Mouse (Mus musculus): ENCODE data around the gene Thbs1.

Gene Thbs1

DNA sequence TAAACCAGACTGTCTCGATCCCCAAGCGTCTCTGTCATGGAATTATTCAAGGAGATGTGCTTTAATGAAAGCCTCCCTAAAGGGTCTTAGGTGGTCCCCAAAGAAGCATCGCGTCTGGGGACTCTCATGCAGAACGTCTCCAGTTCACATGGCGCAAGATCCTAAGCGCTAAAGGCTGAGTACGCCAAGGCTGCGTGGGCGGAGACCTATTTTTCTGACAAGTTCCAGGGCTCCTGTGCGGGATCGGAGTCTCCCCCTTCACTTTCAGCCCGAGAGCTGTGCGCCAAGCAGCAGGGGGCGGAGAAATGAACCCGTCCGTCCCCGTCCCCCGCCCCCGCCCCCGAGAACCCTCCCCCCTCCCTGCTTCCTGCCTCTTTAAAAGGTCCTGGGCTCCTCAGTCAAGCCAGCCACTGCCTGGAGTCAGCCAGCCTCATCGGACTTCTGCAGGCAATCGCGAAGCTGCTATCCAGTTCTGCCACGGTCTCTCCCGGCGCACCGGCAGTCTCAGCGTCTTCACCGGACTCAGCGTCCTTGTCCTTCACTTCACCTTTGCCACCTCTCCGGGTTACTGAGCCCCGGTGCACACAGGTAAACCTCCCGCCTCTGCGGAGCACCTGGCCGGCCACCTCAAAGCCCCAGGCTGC is at the start of gene Thbs1:
Gene Thbs1 (plus strand): TSS at position 389 of the 644 bp plus-strand sequence.
- DNase-seq (ENCODE audit: low read depth, low spot score): peak; percentile 81

GRCm38 (mm10) chr2:118064121-118064764 is 47.4 kb upstream of the Thbs1 start:
- no peak for DNase-seq (ENCODE audit: low read depth, low spot score)

DNA sequence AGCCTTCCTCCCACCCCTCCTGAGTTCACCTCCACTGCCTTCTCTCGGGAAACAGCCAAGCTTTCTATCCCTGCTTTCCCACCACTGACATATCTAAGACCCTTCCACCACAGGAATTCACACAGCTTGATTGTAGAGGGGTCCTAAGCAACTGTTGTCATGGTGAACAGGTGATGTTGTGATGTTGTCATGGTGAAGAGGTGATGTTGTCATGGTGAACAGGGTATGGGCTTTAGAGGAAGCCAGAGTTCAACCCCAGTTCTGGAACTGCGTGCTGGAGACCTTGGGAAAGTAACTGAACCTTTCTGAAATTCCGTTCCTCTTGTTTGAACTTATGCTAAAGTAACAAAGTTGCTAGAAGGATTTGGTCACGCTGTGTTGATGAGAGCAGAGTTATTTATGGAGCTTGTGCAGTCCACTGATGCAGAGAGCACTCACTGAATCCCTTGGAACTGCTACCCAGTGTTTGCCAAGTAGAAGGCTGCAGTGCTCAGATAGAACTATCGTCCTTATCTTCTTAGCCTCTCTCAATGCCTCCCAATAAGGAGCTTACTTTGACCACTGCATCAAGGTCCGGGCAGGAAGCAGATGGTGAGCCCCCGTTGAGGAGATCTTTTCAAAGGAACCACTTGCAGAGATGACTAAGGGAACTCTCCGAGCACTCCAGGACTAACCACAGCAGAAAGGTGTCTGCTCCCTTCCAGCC is 45.5 kb upstream of the Thbs1 start:
- peak; percentile 19 for DNase-seq (ENCODE audit: low read depth, low spot score)

- no peak for DNase-seq (ENCODE audit: low read depth, low spot score)
These were observed 41.7 kb upstream of the Thbs1 start for GRCm38 (mm10) chr2:118069975-118070374.

- DNase-seq (ENCODE audit: low read depth, low spot score): no peak
These were observed 38.8 kb upstream of the Thbs1 start for GRCm38 (mm10) chr2:118072811-118073372.

DNA sequence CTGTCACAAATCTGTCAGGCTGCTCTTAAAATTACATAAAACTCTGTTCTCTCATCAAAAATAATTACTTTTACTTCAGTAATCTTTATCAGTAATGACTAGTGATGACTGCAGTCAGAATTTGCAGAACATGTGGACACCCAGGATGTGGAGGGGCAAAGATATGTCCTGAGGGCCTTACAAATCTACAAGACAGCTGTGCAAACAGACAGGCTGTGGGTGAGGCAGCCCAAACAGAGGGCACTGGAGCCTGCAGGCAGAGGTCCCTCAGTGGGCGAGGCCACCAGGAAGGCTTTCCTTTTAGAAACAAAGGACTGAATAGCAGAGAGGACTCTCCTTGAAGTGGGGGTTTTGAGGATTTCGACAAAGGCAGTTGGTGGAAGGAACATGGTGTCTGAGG is 37.6 kb upstream of the Thbs1 start:
- no peak for DNase-seq (ENCODE audit: low read depth, low spot score)

DNA sequence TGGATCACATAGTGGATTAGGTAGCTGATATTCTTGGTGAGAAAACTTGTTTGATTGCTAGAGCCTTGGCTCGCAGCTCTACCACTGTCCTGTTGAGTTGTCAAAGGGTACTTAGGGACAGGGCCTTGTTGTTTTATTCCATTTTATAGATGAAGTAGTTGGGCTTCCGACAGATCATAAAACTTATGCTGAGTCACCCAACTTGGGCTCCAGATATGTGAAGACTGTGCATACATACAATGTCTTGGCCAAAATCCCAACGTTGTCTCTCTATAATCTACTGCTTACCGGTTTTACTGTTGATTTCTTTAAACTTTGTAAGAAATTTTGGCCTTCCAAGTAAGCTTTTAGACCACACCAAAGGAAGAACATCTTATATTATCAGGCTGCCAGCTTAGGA is 36.5 kb upstream of the Thbs1 start:
- DNase-seq (ENCODE audit: low read depth, low spot score): no peak

GRCm38 (mm10) chr2:118079131-118079530 is 32.5 kb upstream of the Thbs1 start:
- no peak for DNase-seq (ENCODE audit: low read depth, low spot score)

DNA sequence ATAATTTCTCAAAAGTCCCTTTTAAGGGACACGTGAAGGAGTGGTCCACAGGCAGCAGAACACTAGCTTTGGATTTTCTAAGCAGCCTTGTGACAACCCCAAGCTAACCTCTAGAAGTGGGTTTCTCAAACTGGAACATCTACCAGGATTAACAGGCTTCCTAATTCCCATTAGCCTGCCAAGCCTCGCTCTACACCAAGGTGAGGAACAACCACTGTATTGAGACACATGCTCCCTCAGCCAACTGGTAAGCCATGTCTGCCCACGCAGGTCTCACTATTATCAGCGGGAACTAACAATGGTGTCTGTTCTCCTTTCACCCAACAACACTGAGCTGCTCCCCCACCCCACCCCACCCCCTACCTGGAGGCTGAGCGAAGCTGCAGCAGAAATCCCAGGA is 30.1 kb upstream of the Thbs1 start:
- DNase-seq (ENCODE audit: low read depth, low spot score): no peak

- DNase-seq (ENCODE audit: low read depth, low spot score): no peak
These were observed 28.0 kb upstream of the Thbs1 start for GRCm38 (mm10) chr2:118083652-118084051.

DNA sequence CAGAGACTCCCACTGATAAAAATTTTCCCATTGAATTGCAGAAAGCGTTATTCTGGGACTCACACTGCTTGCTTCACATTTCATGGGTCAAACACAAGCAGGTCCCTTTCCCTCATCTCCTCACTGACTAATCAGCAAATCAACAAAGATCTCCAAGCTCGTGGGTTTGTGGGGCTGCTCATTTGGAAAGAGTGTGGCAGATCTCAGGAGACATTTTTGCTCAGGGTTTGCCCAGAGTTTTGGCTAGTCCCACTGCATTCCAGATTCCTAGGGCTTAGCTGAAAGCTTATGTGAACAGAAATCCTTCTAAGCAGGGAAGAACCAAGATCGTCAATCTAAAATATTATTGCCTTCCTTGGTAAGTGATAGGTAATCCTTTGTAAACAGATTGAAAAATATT is 27.0 kb upstream of the Thbs1 start:
- DNase-seq (ENCODE audit: low read depth, low spot score): no peak

GRCm38 (mm10) chr2:118085647-118086046 is 26.0 kb upstream of the Thbs1 start:
- no peak for DNase-seq (ENCODE audit: low read depth, low spot score)

GRCm38 (mm10) chr2:118087044-118087726 is 24.5 kb upstream of the Thbs1 start:
- no peak for DNase-seq (ENCODE audit: low read depth, low spot score)

DNA sequence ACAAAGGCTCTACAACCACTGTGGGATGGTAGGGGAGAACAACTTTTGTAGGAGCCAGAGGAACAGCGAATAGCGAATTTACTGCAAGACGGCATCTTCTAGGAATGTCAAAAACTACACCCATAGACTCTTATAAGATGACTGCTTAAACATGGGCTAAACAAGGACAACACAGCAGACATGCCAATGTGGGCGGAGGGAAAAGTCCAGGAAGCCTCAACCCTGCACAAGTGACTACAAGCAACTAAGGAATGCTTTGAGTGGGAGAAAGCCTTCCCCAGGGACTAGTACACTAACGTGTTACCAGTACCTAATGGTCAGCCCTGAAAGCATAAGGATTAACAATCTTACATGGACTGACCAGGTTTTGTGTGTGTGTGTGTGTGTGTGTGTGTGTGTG is 20.4 kb upstream of the Thbs1 start:
- no peak for DNase-seq (ENCODE audit: low read depth, low spot score)

GRCm38 (mm10) chr2:118099104-118099503 is 12.6 kb upstream of the Thbs1 start:
- peak; percentile 51 for DNase-seq (ENCODE audit: low read depth, low spot score)

DNA sequence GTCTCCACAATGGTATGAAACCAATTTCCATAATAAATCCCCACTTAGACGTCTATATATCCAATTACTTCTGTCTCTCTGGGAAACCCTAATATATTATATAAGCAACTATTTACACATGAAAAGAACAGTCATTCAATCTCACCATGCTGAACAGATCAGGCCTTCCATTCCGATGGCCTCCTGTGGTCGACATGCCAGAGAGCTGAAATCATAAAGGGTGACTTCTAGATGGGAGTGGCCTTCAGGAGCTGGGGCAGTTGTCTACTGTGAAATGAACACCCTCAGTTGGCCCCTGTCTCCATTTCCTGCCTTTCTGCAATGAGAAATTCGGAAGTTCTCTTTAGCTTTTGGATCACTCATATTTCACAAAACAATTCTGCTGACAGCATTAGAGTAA is 9.5 kb upstream of the Thbs1 start:
- DNase-seq (ENCODE audit: low read depth, low spot score): no peak

DNA sequence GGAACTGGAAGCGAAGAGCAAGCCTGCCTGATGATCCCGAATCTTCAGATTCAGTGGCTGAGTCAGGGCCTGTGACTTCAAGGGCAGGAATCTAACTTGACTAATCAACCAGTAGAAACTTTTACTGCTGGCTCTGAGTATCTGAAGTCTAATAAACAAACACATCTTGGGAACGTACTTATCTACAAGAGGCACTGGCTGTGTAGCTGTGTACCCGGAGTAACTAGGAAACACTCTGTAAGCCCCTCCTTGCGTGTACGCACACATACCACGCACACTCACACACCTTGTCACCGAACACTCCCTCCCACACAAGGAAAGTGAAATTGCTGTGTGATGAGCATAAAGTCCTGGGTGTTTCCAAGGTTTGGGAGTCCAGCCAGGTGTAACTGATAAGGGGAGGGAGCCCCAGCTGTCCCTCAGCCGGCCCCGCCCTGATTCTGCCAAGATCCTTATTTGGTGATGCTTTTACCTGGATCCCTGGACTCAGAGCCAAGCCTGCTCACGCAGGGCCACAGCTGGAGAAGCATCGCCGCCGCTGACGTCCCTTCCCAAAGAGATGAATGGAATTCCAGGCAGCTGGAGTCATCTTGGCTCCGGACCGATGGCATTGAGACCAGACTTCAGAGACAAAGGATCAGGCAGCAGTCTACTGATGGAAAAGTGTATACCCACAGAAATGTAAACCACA is 1.3 kb upstream of the Thbs1 start:
- DNase-seq (ENCODE audit: low read depth, low spot score): peak; percentile 50

- peak; percentile 90 for DNase-seq (ENCODE audit: low read depth, low spot score)
These were observed 574 bp upstream of the Thbs1 start for GRCm38 (mm10) chr2:118111116-118111487.

DNA sequence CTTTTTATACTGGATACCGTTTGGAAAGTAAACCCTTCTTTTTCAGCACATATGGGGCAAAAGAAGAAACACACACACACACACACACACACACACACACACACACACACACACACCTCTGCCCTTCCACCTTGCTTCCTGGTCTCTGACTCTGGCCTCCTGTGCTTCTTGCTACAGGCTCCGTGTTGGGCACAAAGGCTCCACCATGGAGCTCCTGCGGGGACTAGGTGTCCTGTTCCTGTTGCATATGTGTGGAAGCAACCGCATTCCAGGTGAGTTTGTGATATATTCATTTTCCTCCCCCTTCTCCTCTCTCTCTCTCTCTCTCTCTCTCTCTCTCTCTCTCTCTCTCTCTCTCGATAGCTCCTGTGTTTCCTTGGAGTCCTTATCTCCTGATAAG is 762 bp downstream of the Thbs1 start:
- DNase-seq (ENCODE audit: low read depth, low spot score): no peak

DNA sequence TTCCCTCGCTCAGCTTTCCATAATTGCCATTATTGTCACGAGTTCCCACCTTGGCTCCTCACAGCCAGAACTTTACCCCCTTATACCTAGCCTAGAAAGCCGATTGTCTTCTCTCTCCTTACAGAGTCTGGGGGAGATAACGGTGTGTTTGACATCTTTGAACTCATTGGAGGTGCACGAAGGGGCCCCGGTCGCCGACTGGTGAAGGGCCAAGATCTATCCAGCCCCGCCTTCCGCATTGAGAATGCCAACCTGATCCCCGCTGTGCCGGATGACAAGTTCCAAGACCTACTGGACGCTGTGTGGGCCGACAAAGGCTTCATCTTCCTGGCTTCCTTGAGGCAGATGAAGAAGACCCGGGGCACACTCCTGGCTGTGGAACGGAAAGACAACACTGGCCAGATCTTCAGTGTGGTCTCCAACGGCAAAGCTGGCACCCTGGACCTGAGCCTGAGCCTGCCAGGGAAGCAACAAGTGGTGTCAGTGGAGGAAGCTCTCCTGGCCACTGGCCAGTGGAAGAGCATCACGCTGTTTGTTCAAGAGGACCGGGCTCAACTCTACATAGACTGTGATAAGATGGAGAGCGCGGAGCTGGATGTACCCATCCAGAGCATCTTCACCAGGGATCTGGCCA is 1.3 kb downstream of the Thbs1 start:
- DNase-seq (ENCODE audit: low read depth, low spot score): no peak

Measured in forelimb bud, embryonic 11.5 days (tissue).